Mouse (Mus musculus) myocyte (in vitro differentiated cells): ENCODE measurements around the gene Emc6.

ENCODE experiments used
- E2F4 ChIP-seq: IDR thresholded peaks from one replicate; pipeline ENCODE4 v1.6.1; 2011; ENCODE audit warnings: mild to moderate bottlenecking, control low read depth, moderate library complexity; ENCODE audit not compliant: insufficient read depth
- MAX ChIP-seq: IDR thresholded peaks from one replicate; pipeline ENCODE4 v1.6.1; 2011; ENCODE audit warnings: low read depth, mild to moderate bottlenecking, control low read depth
- MYOG ChIP-seq, 3 experiments: IDR thresholded peaks; one replicate each; pipeline ENCODE4 v1.6.1; 2011; ENCODE audit warnings: control low read depth in 2 of 3, low read depth in 2 of 3, mild to moderate bottlenecking in 2 of 3; ENCODE audit not compliant: insufficient read length in 2 of 3, control insufficient read depth in 1 of 3, insufficient read depth in 1 of 3
- POLR2A ChIP-seq: IDR thresholded peaks from one replicate; pipeline ENCODE4 v1.6.1; 2011; ENCODE audit warnings: low read depth, mild to moderate bottlenecking, control low read depth, moderate library complexity; ENCODE audit not compliant: insufficient read length
- REST ChIP-seq: IDR thresholded peaks from one replicate; pipeline ENCODE4 v1.6.1; 2011; ENCODE audit warnings: mild to moderate bottlenecking, control low read depth, moderate library complexity; ENCODE audit not compliant: insufficient read depth, insufficient read length
- USF1 ChIP-seq: IDR thresholded peaks from one replicate; pipeline ENCODE4 v1.6.1; 2011; ENCODE audit warnings: low read depth, mild to moderate bottlenecking, control low read depth, moderate library complexity

- no peak for TF ChIP-seq E2F4
- no peak for TF ChIP-seq POLR2A
- peak; percentile 85 to 96 (median 87) for TF ChIP-seq MYOG (IDR thresholded peaks at IDR 0.05; ENCODE audit: control insufficient read depth in 1 of 3, insufficient read depth in 1 of 3, insufficient read length in 2 of 3, low read depth in 2 of 3)
- TF ChIP-seq USF1, result no peak
- no peak for TF ChIP-seq MAX
- no peak for TF ChIP-seq REST
These were observed 16.0 kb downstream of the Emc6 start for GRCm38 (mm10) chr11:73160811-73161200.
